Mouse (Mus musculus): ENCODE data around the gene Hoxa4. TPM values are rescaled to one million over a fixed set of nuclear protein-coding genes. Genes with fewer than 3 reads are reported as not detected.
A peak's percentile ranks its signal among the peaks of the same experiment; 100 is the strongest.

Hoxa4 gene
- total and polyA plus RNA-seq, 3 experiments = not detected

DNA sequence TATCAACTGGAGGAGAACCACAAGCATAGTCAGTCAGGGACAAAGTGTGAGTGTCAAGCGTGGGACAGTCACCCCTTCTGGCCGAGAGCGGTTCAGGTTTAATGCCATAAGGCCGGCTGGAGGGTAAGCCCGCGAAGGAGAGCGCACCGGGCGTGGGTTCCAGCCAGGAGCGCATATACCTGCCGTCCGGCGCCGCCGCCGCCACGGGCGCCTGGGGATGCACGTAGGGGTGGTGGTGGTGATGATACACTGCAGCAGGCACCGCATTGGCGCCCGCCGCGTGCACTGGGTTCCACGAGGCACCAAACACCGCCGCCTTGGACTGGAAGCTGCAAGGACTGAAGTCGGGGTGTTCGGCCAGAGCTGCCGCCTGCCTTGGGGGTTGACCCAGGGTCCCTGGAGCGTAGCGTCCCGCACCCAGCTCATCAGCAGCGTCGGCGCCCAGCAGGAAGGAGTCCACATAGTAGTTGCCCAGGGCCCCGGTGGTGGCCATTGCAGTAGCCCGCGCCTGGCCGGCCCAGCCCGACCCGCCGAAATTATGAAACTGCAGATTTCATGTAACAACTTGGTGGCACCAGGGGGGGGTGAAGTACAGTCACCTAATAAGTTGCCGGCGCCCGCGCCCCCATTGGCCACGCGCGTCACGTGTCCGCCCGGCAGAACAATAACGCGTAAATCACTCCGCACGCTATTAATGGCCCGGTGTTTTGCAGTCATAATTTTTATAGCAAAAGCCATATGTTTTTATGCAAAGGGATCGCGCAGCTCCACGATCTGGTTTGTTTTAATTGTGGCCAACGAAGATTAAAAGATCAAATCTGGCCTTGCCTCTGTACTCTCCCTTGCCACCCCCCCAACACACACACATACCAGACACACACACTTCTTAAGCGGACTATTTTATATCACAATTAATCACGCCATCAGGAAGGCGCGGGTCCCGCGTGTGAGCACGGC, 34.3 kb upstream of the Hoxa4 start:
- ATAC-seq (ENCODE audit: extremely low read depth, insufficient number of reproducible peaks, low FRiP score, poor library complexity, severe bottlenecking) (no peak), DNase-seq (ENCODE audit: low spot score) (no peak)
- Histone ChIP-seq H3K9me3 (replicated peaks) (no peaks in the 10 kb centered on the region), H3K36me3 (replicated peaks) (no peaks in the 10 kb centered on the region), H3K27me3 (ENCODE audit: insufficient read depth, low read length) (peaks cover 73% of the 10 kb centered on the region), H3K4me3 (ENCODE audit: low read depth, low read length) (no peak overlapping the region), H3K4me1 (ENCODE audit: insufficient read depth, low read depth, low read length) (peaks cover 10% of the 10 kb centered on the region)
- TF ChIP-seq GATA1 (IDR thresholded peaks at IDR 0.05; ENCODE audit: borderline replicate concordance, low read length) (no peak), TAL1 (conservative IDR thresholded peaks at IDR 0.05; ENCODE audit: low read depth, low read length) (no peak), CTCF (IDR thresholded peaks at IDR 0.05; ENCODE audit: low read depth, low read length) (no peak), GATA2 (IDR thresholded peaks at IDR 0.05; ENCODE audit: borderline replicate concordance, low read depth, low read length) (no peak), POLR2AphosphoS5 (IDR thresholded peaks at IDR 0.05; ENCODE audit: insufficient replicate concordance, low read depth, low read length) (no peak)

DNA sequence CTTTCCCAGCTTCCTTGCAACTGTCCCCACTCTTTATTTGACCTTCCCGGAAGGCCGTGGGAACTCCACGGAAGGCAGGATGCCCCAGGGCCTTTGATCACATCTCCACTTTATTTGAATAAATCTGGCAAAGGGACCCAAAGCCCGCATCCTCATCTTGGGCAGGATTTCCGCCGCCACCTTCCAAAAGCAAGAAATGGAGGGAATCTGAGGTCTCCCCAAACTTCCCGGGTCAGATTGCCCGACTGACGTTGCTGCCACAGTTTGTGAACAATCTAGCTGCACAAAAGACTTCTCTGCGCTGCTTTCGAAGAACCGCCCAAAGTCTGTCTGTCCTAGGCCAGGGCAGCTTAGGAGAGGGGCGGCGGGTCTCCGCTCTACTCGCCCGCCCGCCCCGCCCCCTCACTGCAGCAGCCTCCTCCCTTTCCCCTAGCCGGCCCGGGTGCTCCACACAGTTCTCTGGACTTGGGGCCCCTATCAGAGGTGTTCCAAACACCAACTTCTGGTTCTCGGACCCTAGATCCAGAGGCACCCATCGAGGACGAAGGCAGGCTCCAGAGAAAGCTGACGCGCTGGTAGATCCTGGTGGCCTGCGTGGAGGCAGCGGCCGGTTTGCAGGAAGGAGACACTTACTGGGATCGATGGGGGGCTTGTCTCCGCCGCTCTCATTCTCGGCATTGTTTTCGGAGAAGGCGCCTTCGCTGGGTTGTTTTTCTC, 33.5 kb upstream of the Hoxa4 start:
- Histone ChIP-seq H3K27me3 (ENCODE audit: insufficient read depth, low read length) (peaks cover 66% of the 10 kb centered on the region), H3K4me3 (ENCODE audit: low read depth, low read length) (no peak overlapping the region), H3K4me1 (ENCODE audit: insufficient read depth, low read depth, low read length) (peaks cover 10% of the 10 kb centered on the region)

DNA sequence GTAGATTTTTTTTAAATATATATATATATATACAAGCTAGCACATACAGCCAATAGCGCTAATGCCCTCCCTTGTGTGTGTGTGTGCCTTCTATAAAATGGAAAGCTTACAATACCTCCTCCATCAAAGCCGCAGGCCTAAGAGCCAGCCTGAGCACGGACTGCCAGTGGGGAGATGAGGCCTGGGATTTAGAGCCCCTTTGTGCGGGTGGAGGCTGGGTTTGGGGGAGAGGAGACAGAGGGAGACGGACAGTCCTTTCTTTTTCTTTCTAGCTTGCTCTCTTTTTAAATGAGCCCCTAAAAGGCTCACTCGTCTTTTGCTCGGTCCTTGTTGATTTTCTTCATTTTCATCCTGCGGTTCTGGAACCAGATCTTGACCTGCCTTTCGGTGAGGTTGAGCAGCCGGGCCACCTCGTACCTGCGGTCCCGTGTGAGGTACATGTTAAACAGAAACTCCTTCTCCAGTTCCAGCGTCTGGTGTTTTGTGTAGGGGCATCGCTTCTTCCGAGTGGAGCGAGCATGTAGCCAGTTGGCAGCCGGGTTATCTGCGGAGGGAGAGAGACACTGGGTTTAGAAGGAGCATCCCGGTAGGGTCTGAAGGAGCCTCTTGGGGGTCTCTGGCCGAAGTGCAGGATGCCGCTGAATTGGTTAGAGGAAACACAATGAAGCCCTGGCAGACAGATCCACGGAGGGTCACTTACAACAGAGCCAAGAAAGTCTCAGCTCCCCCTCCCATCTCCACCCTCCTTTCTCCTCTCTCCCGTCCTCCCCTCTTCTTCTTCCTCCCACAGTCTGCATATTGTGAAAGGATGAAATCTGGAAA, 32.6 kb upstream of the Hoxa4 start:
- DNase-seq (ENCODE audit: low spot score) = no peak
- ATAC-seq (ENCODE audit: extremely low read depth, insufficient number of reproducible peaks, low FRiP score, poor library complexity, severe bottlenecking) = no peak
- no peak for TF ChIP-seq GATA2 (IDR thresholded peaks at IDR 0.05; ENCODE audit: borderline replicate concordance, low read depth, low read length)
- TF ChIP-seq TAL1 (conservative IDR thresholded peaks at IDR 0.05; ENCODE audit: low read depth, low read length) = no peak
- TF ChIP-seq CTCF (IDR thresholded peaks at IDR 0.05; ENCODE audit: low read depth, low read length) = no peak
- no peak for TF ChIP-seq POLR2AphosphoS5 (IDR thresholded peaks at IDR 0.05; ENCODE audit: insufficient replicate concordance, low read depth, low read length)
- no peak for TF ChIP-seq GATA1 (IDR thresholded peaks at IDR 0.05; ENCODE audit: borderline replicate concordance, low read length)
- Histone ChIP-seq H3K36me3 (replicated peaks) (no peaks in the 10 kb centered on the region), H3K9me3 (replicated peaks) (no peaks in the 10 kb centered on the region), H3K27me3 (ENCODE audit: insufficient read depth, low read length) (peaks cover 59% of the 10 kb centered on the region), H3K4me1 (ENCODE audit: insufficient read depth, low read depth, low read length) (peaks cover 10% of the 10 kb centered on the region), H3K4me3 (ENCODE audit: low read depth, low read length) (no peak overlapping the region)

More for the DNA sequence above, 33.5 kb upstream of the Hoxa4 start:
- TF ChIP-seq CTCF (IDR thresholded peaks at IDR 0.05; ENCODE audit: low read depth, low read length) (no peak), GATA1 (IDR thresholded peaks at IDR 0.05; ENCODE audit: borderline replicate concordance, low read length) (no peak), GATA2 (IDR thresholded peaks at IDR 0.05; ENCODE audit: borderline replicate concordance, low read depth, low read length) (no peak), TAL1 (conservative IDR thresholded peaks at IDR 0.05; ENCODE audit: low read depth, low read length) (no peak), POLR2AphosphoS5 (IDR thresholded peaks at IDR 0.05; ENCODE audit: insufficient replicate concordance, low read depth, low read length) (no peak)
- no peak for ATAC-seq (ENCODE audit: extremely low read depth, insufficient number of reproducible peaks, low FRiP score, poor library complexity, severe bottlenecking)
- H3K36me3 ChIP-seq (replicated peaks) = no peaks in the 10 kb centered on the region
- H3K9me3 ChIP-seq (replicated peaks) = no peaks in the 10 kb centered on the region
- no peak for DNase-seq (ENCODE audit: low spot score)

DNA sequence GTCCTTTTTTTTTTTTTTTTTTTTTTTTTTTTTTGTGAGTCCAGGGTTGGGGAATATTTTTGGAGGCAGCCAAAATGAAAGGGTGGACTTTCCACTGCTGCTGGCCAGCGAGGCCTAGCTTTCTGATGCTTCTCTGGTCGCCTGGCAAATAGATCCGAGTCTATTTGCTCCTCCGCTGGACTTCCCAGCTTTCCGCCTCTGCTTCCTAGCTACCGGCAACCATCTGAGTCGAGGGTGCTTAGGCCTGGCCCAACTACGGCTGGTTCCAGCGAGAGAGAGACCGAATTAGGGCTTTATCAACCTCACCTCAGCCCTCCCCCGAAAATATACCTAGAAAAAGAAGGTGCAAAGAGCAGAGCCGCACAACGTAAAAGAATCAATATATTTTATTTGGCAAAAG, 31.2 kb upstream of the Hoxa4 start:
- H3K27me3 ChIP-seq (ENCODE audit: insufficient read depth, low read length) = peaks cover 53% of the 10 kb centered on the region
- H3K4me1 ChIP-seq (ENCODE audit: insufficient read depth, low read depth, low read length) = peaks cover 10% of the 10 kb centered on the region
- ATAC-seq (ENCODE audit: extremely low read depth, insufficient number of reproducible peaks, low FRiP score, poor library complexity, severe bottlenecking) (no peak), DNase-seq (ENCODE audit: low spot score) (no peak)
- H3K36me3 ChIP-seq (replicated peaks) = no peaks in the 10 kb centered on the region
- H3K9me3 ChIP-seq (replicated peaks) = no peaks in the 10 kb centered on the region
- no peak overlapping the region for H3K4me3 ChIP-seq (ENCODE audit: low read depth, low read length)
- TF ChIP-seq GATA2 (IDR thresholded peaks at IDR 0.05; ENCODE audit: borderline replicate concordance, low read depth, low read length) (no peak), POLR2AphosphoS5 (IDR thresholded peaks at IDR 0.05; ENCODE audit: insufficient replicate concordance, low read depth, low read length) (no peak), GATA1 (IDR thresholded peaks at IDR 0.05; ENCODE audit: borderline replicate concordance, low read length) (no peak), CTCF (IDR thresholded peaks at IDR 0.05; ENCODE audit: low read depth, low read length) (no peak), TAL1 (conservative IDR thresholded peaks at IDR 0.05; ENCODE audit: low read depth, low read length) (no peak)

DNA sequence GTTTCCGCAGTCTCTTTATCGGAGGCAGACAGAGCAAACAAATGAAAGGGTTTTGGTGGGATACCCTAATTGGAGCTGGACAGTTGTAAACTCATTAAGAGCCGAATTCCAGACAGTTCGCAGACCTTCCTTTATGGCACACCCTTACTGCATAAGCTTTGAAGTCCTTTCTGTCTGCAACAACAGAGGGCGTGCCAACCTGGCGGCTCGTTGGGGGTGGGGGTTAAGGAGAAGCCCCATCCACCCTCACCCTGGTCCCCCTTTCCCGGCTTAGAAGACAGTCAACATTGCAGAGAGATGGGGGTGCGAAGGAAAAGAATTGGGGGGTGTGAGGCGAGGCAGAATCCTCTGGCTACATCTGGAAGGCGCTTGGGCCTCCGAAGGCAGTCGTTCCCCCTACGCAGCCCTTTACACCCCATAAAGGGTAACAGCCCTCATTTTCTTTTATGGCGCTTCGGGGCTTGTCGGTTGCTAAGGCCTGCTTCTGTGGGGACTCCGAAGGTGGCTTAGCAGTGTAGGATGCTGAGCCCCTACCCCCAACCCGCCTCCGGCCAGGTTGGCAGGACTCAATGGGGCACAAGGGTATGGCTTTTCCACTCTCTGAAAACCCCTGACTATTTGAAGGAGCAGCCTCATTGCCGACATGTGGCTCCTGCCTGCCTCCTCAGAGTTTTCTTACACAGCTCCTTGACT, 30.6 kb upstream of the Hoxa4 start:
- ATAC-seq (ENCODE audit: extremely low read depth, insufficient number of reproducible peaks, low FRiP score, poor library complexity, severe bottlenecking) = no peak
- H3K36me3 ChIP-seq (replicated peaks) = no peaks in the 10 kb centered on the region
- H3K4me1 ChIP-seq (ENCODE audit: insufficient read depth, low read depth, low read length) = peaks cover 10% of the 10 kb centered on the region
- H3K4me3 ChIP-seq (ENCODE audit: low read depth, low read length) = peak overlapping the region; percentile 62; the same call in 1 of the 2 replicates
- TF ChIP-seq TAL1 (conservative IDR thresholded peaks at IDR 0.05; ENCODE audit: low read depth, low read length) = no peak
- TF ChIP-seq GATA2 (IDR thresholded peaks at IDR 0.05; ENCODE audit: borderline replicate concordance, low read depth, low read length) = no peak
- no peak for TF ChIP-seq CTCF (IDR thresholded peaks at IDR 0.05; ENCODE audit: low read depth, low read length)
- no peak for TF ChIP-seq POLR2AphosphoS5 (IDR thresholded peaks at IDR 0.05; ENCODE audit: insufficient replicate concordance, low read depth, low read length)
- no peak for TF ChIP-seq GATA1 (IDR thresholded peaks at IDR 0.05; ENCODE audit: borderline replicate concordance, low read length)
- H3K9me3 ChIP-seq (replicated peaks) = peaks cover 5% of the 10 kb centered on the region
- DNase-seq (ENCODE audit: low spot score) = no peak
- peaks cover 52% of the 10 kb centered on the region for H3K27me3 ChIP-seq (ENCODE audit: insufficient read depth, low read length)

Measured in G1E (cell line).